Mouse (Mus musculus) CH12.LX (cell line): ENCODE results near the gene Pmf1. TPM values are rescaled to one million over a fixed set of nuclear protein-coding genes. Genes with fewer than 3 reads are reported as not detected.

Experiments
- DNase-seq: peaks from one replicate; pipeline ENCODE4 v3.0.0-alpha.2; 2013; ENCODE audit errors: extremely low read depth
- H3K27ac ChIP-seq: 2 replicates; pipeline ENCODE4 v1.5.1; 2012; ENCODE audit warnings: low read depth, mild to moderate bottlenecking, control low read depth, moderate library complexity; ENCODE audit not compliant: insufficient read depth
- H3K27me3 ChIP-seq: replicated peaks from 2 replicates; pipeline ENCODE3; 2012; ENCODE audit warnings: inconsistent platforms
- H3K36me3 ChIP-seq, 2 experiments: replicated peaks in 1 of 2; 2 replicates each; pipeline versions ENCODE3 to v1.6.1; 2012; ENCODE audit warnings: inconsistent platforms in 1 of 2, low read length in 1 of 2, mild to moderate bottlenecking in 1 of 2, mixed read lengths in 1 of 2, moderate library complexity in 1 of 2; ENCODE audit not compliant: control insufficient read depth in 1 of 2, insufficient read depth in 1 of 2
- H3K4me1 ChIP-seq, 2 experiments: 2 replicates each; pipeline ENCODE4 v1.6.1; 2012; ENCODE audit warnings: inconsistent platforms in 1 of 2, moderate library complexity in 1 of 2; ENCODE audit not compliant: insufficient read depth in 2 of 2, control insufficient read depth in 1 of 2
- H3K4me2 ChIP-seq: 2 replicates; pipeline ENCODE4 v1.6.1; 2012; ENCODE audit warnings: low read depth, mild to moderate bottlenecking, control low read depth; ENCODE audit not compliant: poor library complexity, insufficient read depth, severe bottlenecking
- H3K4me3 ChIP-seq, 3 experiments: fragments of 150-350 bp in 1 of 3; sonication (generic) in 1 of 3; replicated peaks in 1 of 3; 2 replicates each; pipeline versions ENCODE3 to v1.5.1; 2011 to 2012; ENCODE audit warnings: low read depth in 2 of 3, low read length in 2 of 3, mild to moderate bottlenecking in 2 of 3, moderate library complexity in 2 of 3, control low read depth in 1 of 3, improper control_type of control experiment in 1 of 3, inconsistent platforms in 1 of 3, mixed read lengths in 1 of 3; ENCODE audit not compliant: poor library complexity in 1 of 3
- H3K79me2 ChIP-seq: replicated peaks from 2 replicates; pipeline ENCODE4 v1.6.1; 2012; ENCODE audit warnings: mild to moderate bottlenecking, moderate library complexity; ENCODE audit not compliant: control insufficient read depth, poor library complexity, insufficient read depth, severe bottlenecking; ENCODE audit errors: extremely low read depth
- H3K9ac ChIP-seq: 2 replicates; pipeline ENCODE4 v1.6.1; 2012; ENCODE audit warnings: low read depth, mild to moderate bottlenecking, control low read depth, moderate library complexity; ENCODE audit not compliant: insufficient read depth
- H3K9me3 ChIP-seq: replicated peaks from 2 replicates; pipeline ENCODE3; 2012; ENCODE audit warnings: low read length, inconsistent platforms, mixed read lengths
- BHLHE40 ChIP-seq: IDR thresholded peaks from 2 replicates; pipeline ENCODE4 v1.6.1; 2011; ENCODE audit warnings: mild to moderate bottlenecking, low read depth, low read length, improper control_type of control experiment
- CHD1 ChIP-seq: IDR thresholded peaks from 2 replicates; pipeline ENCODE4 v1.6.1; 2012; ENCODE audit warnings: low read depth, low read length, improper control_type of control experiment, inconsistent platforms
- CHD2 ChIP-seq: IDR thresholded peaks from 2 replicates; pipeline ENCODE4 v1.6.1; 2011; ENCODE audit warnings: low read length, improper control_type of control experiment
- CTCF ChIP-seq, 2 experiments: IDR thresholded peaks in 1 of 2; conservative IDR thresholded peaks in 1 of 2; 2 replicates each; pipeline ENCODE4 v1.5.1; 2011 to 2012; ENCODE audit warnings: low read depth in 2 of 2, low read length in 2 of 2, improper control_type of control experiment in 1 of 2, inconsistent platforms in 1 of 2, mild to moderate bottlenecking in 1 of 2, moderate library complexity in 1 of 2
- E2F4 ChIP-seq: IDR thresholded peaks from 2 replicates; pipeline ENCODE4 v1.6.1; 2011; ENCODE audit warnings: low read depth, low read length, improper control_type of control experiment; ENCODE audit not compliant: insufficient replicate concordance
- ELF1 ChIP-seq: IDR thresholded peaks from 2 replicates; pipeline ENCODE4 v1.6.1; 2014; ENCODE audit warnings: low read depth, mild to moderate bottlenecking, inconsistent platforms, low read length, improper control_type of control experiment
- EP300 ChIP-seq: IDR thresholded peaks from 2 replicates; pipeline ENCODE4 v1.6.1; 2011; ENCODE audit warnings: low read length, improper control_type of control experiment
- ETS1 ChIP-seq: conservative IDR thresholded peaks from 2 replicates; pipeline ENCODE4 v1.6.1; 2012; ENCODE audit warnings: low read depth, mild to moderate bottlenecking, inconsistent platforms, low read length, improper control_type of control experiment, moderate library complexity
- GABPA ChIP-seq: IDR thresholded peaks from 2 replicates; pipeline ENCODE4 v1.6.1; 2012; ENCODE audit warnings: low read depth, low read length, improper control_type of control experiment, inconsistent platforms; ENCODE audit not compliant: insufficient replicate concordance
- HCFC1 ChIP-seq: IDR thresholded peaks from 2 replicates; pipeline ENCODE4 v1.6.1; 2012; ENCODE audit warnings: low read depth, mild to moderate bottlenecking, inconsistent platforms, low read length, improper control_type of control experiment
- IRF4 ChIP-seq: IDR thresholded peaks from 2 replicates; pipeline ENCODE4 v1.6.1; 2014; ENCODE audit warnings: low read depth, mild to moderate bottlenecking, inconsistent platforms, low read length, improper control_type of control experiment
- JUN ChIP-seq: IDR thresholded peaks from 2 replicates; pipeline ENCODE4 v1.6.1; 2011; ENCODE audit warnings: low read depth, mild to moderate bottlenecking, low read length, improper control_type of control experiment, moderate library complexity; ENCODE audit not compliant: insufficient read depth
- JUND ChIP-seq: conservative IDR thresholded peaks from 2 replicates; pipeline ENCODE4 v1.6.1; 2011; ENCODE audit warnings: low read depth, low read length, improper control_type of control experiment
- KAT2A ChIP-seq: IDR thresholded peaks from 2 replicates; pipeline ENCODE4 v1.6.1; 2012; ENCODE audit warnings: low read length, improper control_type of control experiment, inconsistent platforms; ENCODE audit not compliant: insufficient replicate concordance
- MAFK ChIP-seq: IDR thresholded peaks from 2 replicates; pipeline ENCODE4 v1.6.1; 2011; ENCODE audit warnings: low read length, improper control_type of control experiment; ENCODE audit not compliant: insufficient replicate concordance
- MAX ChIP-seq: IDR thresholded peaks from 2 replicates; pipeline ENCODE4 v1.6.1; 2011; ENCODE audit warnings: low read length, improper control_type of control experiment
- MAZ ChIP-seq: IDR thresholded peaks from 2 replicates; pipeline ENCODE4 v1.6.1; 2012; ENCODE audit warnings: low read depth, mild to moderate bottlenecking, inconsistent platforms, low read length, improper control_type of control experiment, moderate library complexity
- MEF2A ChIP-seq: IDR thresholded peaks from 2 replicates; pipeline ENCODE4 v1.6.1; 2014; ENCODE audit warnings: low read depth, mild to moderate bottlenecking, inconsistent platforms, low read length, improper control_type of control experiment, borderline replicate concordance
- MXI1 ChIP-seq: IDR thresholded peaks from 2 replicates; pipeline ENCODE4 v1.6.1; 2011; ENCODE audit warnings: mild to moderate bottlenecking, low read depth, low read length, improper control_type of control experiment
- MYC ChIP-seq: IDR thresholded peaks from 2 replicates; pipeline ENCODE4 v1.6.1; 2011; ENCODE audit warnings: low read depth, mild to moderate bottlenecking, improper control_type of control experiment, low read length
- NELFE ChIP-seq: IDR thresholded peaks from 2 replicates; pipeline ENCODE4 v1.6.1; 2011; ENCODE audit warnings: low read depth, low read length, improper control_type of control experiment
- NRF1 ChIP-seq: IDR thresholded peaks from 2 replicates; pipeline ENCODE4 v1.6.1; 2014; ENCODE audit warnings: low read depth, mild to moderate bottlenecking, inconsistent platforms, low read length, improper control_type of control experiment, moderate library complexity
- PAX5 ChIP-seq: IDR thresholded peaks from 2 replicates; pipeline ENCODE4 v1.6.1; 2012; ENCODE audit warnings: low read length, inconsistent platforms, mixed read lengths
- POLR2AphosphoS2 ChIP-seq: IDR thresholded peaks from 2 replicates; pipeline ENCODE4 v1.6.1; 2011; ENCODE audit warnings: low read depth, low read length, improper control_type of control experiment
- RAD21 ChIP-seq: IDR thresholded peaks from 2 replicates; pipeline ENCODE4 v1.6.1; 2011; ENCODE audit warnings: low read depth, mild to moderate bottlenecking, low read length, improper control_type of control experiment, moderate library complexity
- RCOR1 ChIP-seq: conservative IDR thresholded peaks from 2 replicates; pipeline ENCODE4 v1.6.1; 2012; ENCODE audit warnings: low read depth, mild to moderate bottlenecking, inconsistent platforms, low read length, improper control_type of control experiment
- SIN3A ChIP-seq: IDR thresholded peaks from 2 replicates; pipeline ENCODE4 v1.6.1; 2012; ENCODE audit warnings: low read length, improper control_type of control experiment, inconsistent platforms
- SMC3 ChIP-seq: IDR thresholded peaks from 2 replicates; pipeline ENCODE4 v1.6.1; 2011; ENCODE audit warnings: low read depth, low read length, improper control_type of control experiment
- TBP ChIP-seq: conservative IDR thresholded peaks from 2 replicates; pipeline ENCODE4 v1.6.1; 2011; ENCODE audit warnings: low read depth, low read length, improper control_type of control experiment
- TCF12 ChIP-seq: IDR thresholded peaks from 2 replicates; pipeline ENCODE4 v1.6.1; 2014; ENCODE audit warnings: low read depth, mild to moderate bottlenecking, inconsistent platforms, low read length, improper control_type of control experiment
- UBTF ChIP-seq: IDR thresholded peaks from 2 replicates; pipeline ENCODE4 v1.6.1; 2012; ENCODE audit warnings: low read depth, mild to moderate bottlenecking, inconsistent platforms, low read length, improper control_type of control experiment, moderate library complexity
- USF2 ChIP-seq: conservative IDR thresholded peaks from 2 replicates; pipeline ENCODE4 v1.6.1; 2011; ENCODE audit warnings: low read depth, low read length, improper control_type of control experiment
- ZC3H11A ChIP-seq: IDR thresholded peaks from 2 replicates; pipeline ENCODE4 v1.6.1; 2012; ENCODE audit warnings: low read depth, mild to moderate bottlenecking, inconsistent platforms, low read length, improper control_type of control experiment
- ZKSCAN1 ChIP-seq: IDR thresholded peaks from 2 replicates; pipeline ENCODE4 v1.6.1; 2012; ENCODE audit warnings: low read depth, inconsistent platforms, low read length, improper control_type of control experiment, borderline replicate concordance
- ZMIZ1 ChIP-seq: IDR thresholded peaks from 2 replicates; pipeline ENCODE4 v1.6.1; 2012; ENCODE audit warnings: low read depth, mild to moderate bottlenecking, inconsistent platforms, low read length, improper control_type of control experiment
- ZNF384 ChIP-seq: IDR thresholded peaks from 2 replicates; pipeline ENCODE4 v1.6.1; 2012; ENCODE audit warnings: low read depth, low read length, improper control_type of control experiment, inconsistent platforms
- dilution Hi-C: fragments of 300-500 bp; cut with MboI; formaldehyde crosslinking; loops from 2 replicates; pipeline ENCODE4 v1.14.3; 2020; ENCODE audit warnings: low sequenced_read_pairs; ENCODE audit not compliant: extremely low pct_unique_long_range_greater_than_20kb, extremely low pct_ligation_motif_present
- in situ Hi-C: fragments of 300-500 bp; cut with MboI; formaldehyde crosslinking; loops from 3 replicates; pipeline ENCODE4 v1.14.3; 2019; ENCODE audit warnings: low sequenced_read_pairs, low pct_ligation_motif_present, low pct_unique_long_range_greater_than_20kb, mixed read lengths
- polyA plus RNA-seq: library from polyadenylated mRNA; unstranded; fragments of >175 nt; gene quantifications from 2 replicates; pipeline ENCODE4 v1.2.1, GENCODE M21; 2012; ENCODE audit warnings: low read depth; ENCODE audit not compliant: insufficient read length
- total RNA-seq, 2 experiments: library from RNA; depleted of rRNA; stranded (reverse); fragments of 300-350 nt in 1 of 2; fragments of >200 nt in 1 of 2; gene quantifications; 2 replicates each; pipeline ENCODE4 v1.2.3; 2012 to 2014

Pmf1 gene
- total RNA-seq (2012; rRNA removed) (99.1 and 99.9 TPM in 2 replicates), total RNA-seq (2014; rRNA removed) (102 and 104 TPM in 2 replicates), polyA plus RNA-seq (135 and 144 TPM in 2 replicates)

DNA sequence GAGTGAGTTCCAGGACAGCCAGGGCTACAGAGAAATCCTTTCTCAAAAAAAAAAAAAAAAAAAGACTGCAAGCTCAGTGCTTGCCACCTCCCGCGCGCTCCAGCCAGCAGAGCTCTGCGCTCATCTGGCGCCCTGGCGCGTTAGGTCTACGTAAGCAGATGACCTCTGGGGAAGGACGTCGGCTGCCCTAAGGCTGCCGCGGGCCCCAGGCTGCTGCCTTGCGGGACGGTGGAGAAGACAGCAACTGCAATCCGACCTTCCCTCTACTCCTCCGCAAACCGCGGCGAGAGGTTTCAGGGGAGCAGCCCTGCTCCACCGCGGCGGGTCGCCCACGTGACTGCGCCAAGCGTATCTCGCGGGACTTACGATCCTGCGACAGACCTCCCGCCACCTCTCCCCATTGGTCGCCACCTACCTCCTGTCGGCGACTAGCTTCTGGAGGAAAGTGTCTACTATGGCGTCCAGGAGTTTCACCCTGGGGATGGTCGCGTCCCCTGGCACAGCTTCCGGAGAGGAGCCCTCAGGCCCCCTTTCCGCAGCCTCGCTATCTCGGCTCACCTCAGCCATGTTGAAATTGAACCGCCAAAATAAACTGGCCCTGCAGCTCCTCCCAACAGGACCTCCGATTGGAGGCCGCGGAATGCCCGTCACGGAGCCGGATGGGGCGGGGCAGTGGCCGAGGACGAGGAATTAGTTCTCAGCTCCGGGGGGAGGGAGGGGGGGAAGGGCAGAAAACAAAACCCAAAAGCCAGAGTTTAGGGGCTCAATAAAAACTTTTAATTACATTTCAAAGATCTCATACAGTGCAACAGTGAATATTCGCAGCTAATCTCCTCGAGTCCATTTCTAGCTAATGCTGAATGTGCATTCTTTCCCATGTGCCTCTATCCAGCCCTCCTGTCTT is at the start of gene Pmf1:
TSS of gene Pmf1 (minus strand) at position 591 of the 904 bp plus-strand sequence.
- peaks cover 18% of the 10 kb centered on the region; the same call in 1 of the 2 replicates for H3K79me2 ChIP-seq
- in situ Hi-C loops (loop anchor here (5.0 kb wide), 2 partner anchors 52 to 112 kb away; partner anchors contain the start of gene Sema4a), dilution Hi-C loops (no loop called here)
- H3K4me3 ChIP-seq, result peak within 1 kb of the TSS; percentile 60 to 92 (median 77)
- H3K9me3 ChIP-seq, result no peaks in the 10 kb centered on the region
- H3K36me3 ChIP-seq, result peaks cover 16 to 58% of the 10 kb centered on the region in 2 experiments
- H3K4me1 ChIP-seq, result peaks cover 8 to 42% of the 10 kb centered on the region in 2 experiments
- H3K27ac ChIP-seq, result peak within 1 kb of the TSS; percentile 56
- peak within 1 kb of the TSS; percentile 57 for H3K4me2 ChIP-seq
- H3K9ac ChIP-seq, result peak within 1 kb of the TSS; percentile 77
- H3K27me3 ChIP-seq, result no peaks in the 10 kb centered on the region
- peak; percentile 90 for DNase-seq
- TF ChIP-seq MAFK, result peak; percentile 60; the same call in 1 of the 2 replicates
- TF ChIP-seq SIN3A, result peak; percentile 84
- peak; percentile 79 for TF ChIP-seq TCF12
- TF ChIP-seq ZNF384, result peak; percentile 83
- TF ChIP-seq IRF4, result no peak; the same call in none of the 2 replicates
- TF ChIP-seq JUN, result no peak
- TF ChIP-seq ZC3H11A, result no peak
- TF ChIP-seq ETS1, result no peak
- TF ChIP-seq MAX, result peak; percentile 98
- peak; percentile 67 for TF ChIP-seq TBP
- no peak for TF ChIP-seq GABPA
- peak; percentile 65 for TF ChIP-seq HCFC1
- TF ChIP-seq BHLHE40, result peak; percentile 90
- peak; percentile 40 for TF ChIP-seq MEF2A
- peak; percentile 89 for TF ChIP-seq USF2
- TF ChIP-seq ZMIZ1, result peak; percentile 84; the same call in 1 of the 2 replicates
- TF ChIP-seq ZKSCAN1, result no peak
- peak; percentile 98 for TF ChIP-seq CHD2
- peak; percentile 54 for TF ChIP-seq UBTF
- no peak for TF ChIP-seq CHD1
- no peak for TF ChIP-seq CTCF (conservative IDR thresholded peaks at IDR 0.05 in 1 of 2, IDR thresholded peaks at IDR 0.05 in 1 of 2; ENCODE audit: low read depth in 2 of 2, low read length in 2 of 2)
- no peak for TF ChIP-seq PAX5
- peak; percentile 43; the same call in 1 of the 2 replicates for TF ChIP-seq NRF1
- TF ChIP-seq JUND, result no peak
- no peak for TF ChIP-seq SMC3
- TF ChIP-seq MYC, result peak; percentile 85
- TF ChIP-seq NELFE, result peak; percentile 88; the same call in 1 of the 2 replicates
- peak; percentile 84; the same call in 1 of the 2 replicates for TF ChIP-seq MAZ
- peak; percentile 90 for TF ChIP-seq POLR2AphosphoS2
- peak; percentile 87; the same call in 1 of the 2 replicates for TF ChIP-seq E2F4
- peak; percentile 82 for TF ChIP-seq MXI1
- TF ChIP-seq RCOR1, result no peak
- TF ChIP-seq EP300, result no peak
- TF ChIP-seq KAT2A, result peak; percentile 55; the same call in 1 of the 2 replicates
- TF ChIP-seq RAD21, result no peak
- peak; percentile 50 for TF ChIP-seq ELF1
